In genomic region chr3:102199991-102200390, GRCm38 (mm10) we compare ENCODE assay signal across 28 mouse cellular contexts. TPM values are rescaled to one million over a fixed set of nuclear protein-coding genes. Genes with fewer than 3 reads are reported as not detected.
DNase-seq lines count a peak whose midpoint lies in the region; ATAC-seq and TF ChIP-seq lines count a peak whose summit lies in the region.
"Had no signal": no experiment of that assay in that cellular context is flagged by ENCODE, and none has a peak within 500 bp of the region (broad histone marks: within the 10 kb centered on the region; RNA-seq: fewer than 3 reads in every experiment).

No protein-coding gene starts in this region.

- no peak for TF ChIP-seq CTCF in kidney, adult 2 months (conservative IDR thresholded peaks at IDR 0.05; ENCODE audit: insufficient read depth, insufficient read length, low read depth, low read length)
- no peak for TF ChIP-seq CTCF in ES-Bruce4 (IDR thresholded peaks at IDR 0.05; ENCODE audit: low read depth, low read length)

- H3K4me2 ChIP-seq in liver, embryonic 12.5 days, result no peak overlapping the region
- H3K4me2 ChIP-seq: embryonic facial prominence, embryonic 12.5 days; embryonic facial prominence, embryonic 15.5 days; forebrain, embryonic 12.5 days; forebrain, embryonic 15.5 days; heart, embryonic 11.5 days; hindbrain, embryonic 13.5 days; intestine, embryonic 15.5 days had no signal

- WGBS in kidney, adult 2 months, result 42% methylated on average over 4 of the region's 4 CpGs
- WGBS in liver, embryonic 12.5 days (ENCODE audit: insufficient replicate concordance), result 42% methylated on average over 4 of the region's 4 CpGs

- no peaks in the 10 kb centered on the region for H3K9me3 ChIP-seq in ES-Bruce4 (replicated peaks; ENCODE audit: control insufficient read depth, insufficient read depth, low read length, poor library complexity, severe bottlenecking)
- H3K9me3 ChIP-seq in liver, embryonic 12.5 days (replicated peaks), result no peaks in the 10 kb centered on the region
- H3K9me3 ChIP-seq: embryonic facial prominence, embryonic 12.5 days; embryonic facial prominence, embryonic 15.5 days; forebrain, embryonic 12.5 days; forebrain, embryonic 15.5 days; hindbrain, embryonic 10.5 days; hindbrain, embryonic 13.5 days; intestine, embryonic 15.5 days had no signal

- TF ChIP-seq POLR2A in kidney, adult 2 months (IDR thresholded peaks at IDR 0.05; ENCODE audit: low read depth, low read length), result no peak
- no peak for TF ChIP-seq POLR2A in ES-Bruce4 (IDR thresholded peaks at IDR 0.05; ENCODE audit: insufficient read depth, low read length)

- peaks cover 25% of the 10 kb centered on the region for H3K4me1 ChIP-seq in kidney, adult 2 months (ENCODE audit: control insufficient read depth, insufficient read depth, low read length)
- peaks cover 8% of the 10 kb centered on the region for H3K4me1 ChIP-seq in ES-Bruce4 (ENCODE audit: control insufficient read depth, insufficient read depth, low read length)
- H3K4me1 ChIP-seq in liver, embryonic 12.5 days, result peaks cover 53% of the 10 kb centered on the region

- 0 out of 2 replicates have a peak, but pooled peaks have one; percentile 5 for TF ChIP-seq EP300 in ES-Bruce4 (IDR thresholded peaks at IDR 0.05; ENCODE audit: insufficient read depth, low read depth, low read length)

- peak; percentile 44 for DNase-seq in kidney, adult 2 months
- no peak for DNase-seq in kidney, adult 18-20 months
- DNase-seq in ES-CJ7 (ENCODE audit: low read depth, low spot score), result peak; percentile 49
- DNase-seq: adrenal gland, adult 8-10 months; adrenal gland, postnatal 25 days; cerebellum, adult 11-12 months; cerebellum, adult 8-10 months; cerebellum, postnatal 10 days; cerebellum, postnatal 36 days; gastrocnemius, postnatal 10 days; gastrocnemius, postnatal 36 days had no signal

- no peak for ATAC-seq in erythroblast, adult 5-6 weeks (replicated peaks; ENCODE audit: low FRiP score, poor library complexity, severe bottlenecking)
- ATAC-seq in liver, embryonic 12.5 days, result no peak
- ATAC-seq: activated CD4-positive, CD25-positive, alpha-beta regulatory T cell, adult 4 months; CD4-positive, CD25-positive, alpha-beta regulatory T cell, adult 4 months; forebrain, embryonic 15.5 days; hindbrain, embryonic 16.5 days; intestine, embryonic 15.5 days; Patski had no signal

- H3K27ac ChIP-seq in kidney, adult 2 months (ENCODE audit: insufficient read depth, low read depth, low read length), result no peak overlapping the region
- H3K27ac ChIP-seq in ES-Bruce4 (ENCODE audit: insufficient read depth, low read length), result no peak overlapping the region
- H3K27ac ChIP-seq in liver, embryonic 12.5 days, result no peak overlapping the region
- H3K27ac ChIP-seq: embryonic facial prominence, embryonic 12.5 days; embryonic facial prominence, embryonic 15.5 days; forebrain, embryonic 12.5 days; forebrain, embryonic 15.5 days; hindbrain, embryonic 13.5 days; intestine, embryonic 15.5 days had no signal

- no peaks in the 10 kb centered on the region for H3K36me3 ChIP-seq in kidney, adult 2 months (ENCODE audit: control insufficient read depth, insufficient read depth, low read length)
- H3K36me3 ChIP-seq in ES-Bruce4 (ENCODE audit: control insufficient read depth, insufficient read depth, low read length, poor library complexity, severe bottlenecking), result peaks cover 3% of the 10 kb centered on the region; the same call in 1 of the 2 replicates
- H3K36me3 ChIP-seq in liver, embryonic 12.5 days, result peaks cover 6% of the 10 kb centered on the region; the same call in 1 of the 2 replicates
- H3K36me3 ChIP-seq: embryonic facial prominence, embryonic 12.5 days; forebrain, embryonic 12.5 days; forebrain, embryonic 15.5 days; G1E; hindbrain, embryonic 10.5 days; hindbrain, embryonic 13.5 days; intestine, embryonic 15.5 days had no signal

- no peaks in the 10 kb centered on the region for H3K27me3 ChIP-seq in kidney, adult 2 months (replicated peaks; ENCODE audit: control insufficient read depth, insufficient read depth, low read length)
- H3K27me3 ChIP-seq in ES-Bruce4 (ENCODE audit: control insufficient read depth, insufficient read depth, low read length, poor library complexity, severe bottlenecking), result no peaks in the 10 kb centered on the region
- peaks cover 39% of the 10 kb centered on the region for H3K27me3 ChIP-seq in liver, embryonic 12.5 days (replicated peaks)
- H3K27me3 ChIP-seq: intestine, embryonic 15.5 days; Patski had no signal

- no peak overlapping the region for H3K9ac ChIP-seq in ES-Bruce4 (ENCODE audit: low read depth, poor library complexity, severe bottlenecking)
- no peak overlapping the region for H3K9ac ChIP-seq in liver, embryonic 12.5 days
- H3K9ac ChIP-seq: embryonic facial prominence, embryonic 12.5 days; embryonic facial prominence, embryonic 15.5 days; forebrain, embryonic 12.5 days; forebrain, embryonic 15.5 days; hindbrain, embryonic 13.5 days; intestine, embryonic 15.5 days had no signal

- no peak overlapping the region for H3K4me3 ChIP-seq in kidney, adult 2 months (ENCODE audit: insufficient read depth, low read depth, low read length)
- no peak overlapping the region for H3K4me3 ChIP-seq in ES-Bruce4 (ENCODE audit: low read depth, low read length)
- no peak overlapping the region for H3K4me3 ChIP-seq in liver, embryonic 12.5 days
- H3K4me3 ChIP-seq: embryonic facial prominence, embryonic 12.5 days; embryonic facial prominence, embryonic 15.5 days; erythroblast, embryonic 14.5 days; forebrain, embryonic 12.5 days; forebrain, embryonic 15.5 days; hindbrain, embryonic 10.5 days; hindbrain, embryonic 13.5 days; intestine, embryonic 15.5 days had no signal

RNA-seq across cellular contexts. Expression of gene Vangl1, which starts 4.5 kb away (rescaled TPM):
- polyA plus RNA-seq in kidney, adult 2 months (2012; rRNA removed), result 31.1 and 34.6 TPM in 2 replicates
- 69.9 and 85.8 TPM in 2 replicates for polyA plus RNA-seq in ES-Bruce4 (2011; ENCODE audit: insufficient read depth, insufficient read length, low read depth, missing spikeins)
- total RNA-seq in erythroblast, adult 5-6 weeks (2015; ENCODE audit: low replicate concordance), result 54.0 and 65.0 TPM in 2 replicates
- 178 and 194 TPM in 2 replicates for total RNA-seq in erythroblast, adult 5-6 weeks (2017; ENCODE audit: low replicate concordance)
- polyA plus RNA-seq in liver, embryonic 12.5 days (2016; fragmentation: Nextera tagmentation; extraction: Ambion mirVana), result 70.5 and 76.3 TPM in 2 replicates
- polyA plus RNA-seq: activated CD4-positive, CD25-positive, alpha-beta regulatory T cell, adult 4 months had no signal
